8 mouse cellular contexts compared by ENCODE assay signal in genomic region chr9:8004370-8004991, GRCm38 (mm10). TPM values are rescaled to one million over a fixed set of nuclear protein-coding genes. Genes with fewer than 3 reads are reported as not detected.
A peak's percentile ranks its signal among the peaks of the same experiment; 100 is the strongest.
DNase-seq lines count a peak whose midpoint lies in the region; TF ChIP-seq lines count a peak whose summit lies in the region.

Gene Yap1 (minus strand): TSS chr9:8004596.

- H3K36me3 ChIP-seq in E14TG2a.4 (ENCODE audit: insufficient read depth, low read length): peaks cover 24% of the 10 kb centered on the region

- no peaks in the 10 kb centered on the region for H3K27me3 ChIP-seq in E14TG2a.4 (ENCODE audit: insufficient read depth, low read length)

- no peaks in the 10 kb centered on the region for H3K9me3 ChIP-seq in E14TG2a.4 (ENCODE audit: low read length)

- WGBS in lung, adult 2 months: 1% methylated on average over 77 of the region's 79 CpGs

- intact Hi-C loops in heart, postnatal 36 days (cut with DNase I): loop anchor here (2.0 to 5.0 kb wide), 6 partner anchors 42 to 822 kb away; partner anchors contain the start of genes Birc2, Cep126, Dcun1d5 and Dync2h1

- H3K4me1 ChIP-seq in E14TG2a.4 (replicated peaks; ENCODE audit: low read depth, low read length): peaks cover 62% of the 10 kb centered on the region
- H3K4me1 ChIP-seq in lung, adult 2 months (ENCODE audit: control insufficient read depth, insufficient read depth, low read length): peaks cover 4% of the 10 kb centered on the region

- peak; percentile 53; the same call in 1 of the 2 replicates for TF ChIP-seq POLR2A in lung, adult 2 months (IDR thresholded peaks at IDR 0.05; ENCODE audit: borderline replicate concordance, extremely low read depth, low read depth, low read length)

- no peak for TF ChIP-seq CTCF in E14TG2a.4 (conservative IDR thresholded peaks at IDR 0.05; ENCODE audit: low read length)
- TF ChIP-seq CTCF in lung, adult 2 months (IDR thresholded peaks at IDR 0.05; ENCODE audit: insufficient read depth, low read length): no peak

- peak within 1 kb of the TSS; percentile 85 for H3K4me3 ChIP-seq in E14TG2a.4 (replicated peaks; ENCODE audit: low read length)
- peak within 1 kb of the TSS; percentile 98 for H3K4me3 ChIP-seq in lung, adult 2 months (replicated peaks; ENCODE audit: extremely low read depth, low read depth, low read length)

- peak; percentile 12 to 53 for DNase-seq in cerebellum, adult 18-20 months
- DNase-seq in forelimb bud, embryonic 11.5 days (ENCODE audit: low read depth, low spot score): peak; percentile 93
- DNase-seq in heart, postnatal 36 days: peak; percentile 89 to 92
- DNase-seq in layer of hippocampus, adult 18-20 months (ENCODE audit: low spot score in 2 of 2): peak; percentile 59 to 73
- DNase-seq in lung, adult 2 months: peak; percentile 87
- DNase-seq in ovary, postnatal 10 days (ENCODE audit: low spot score): peak; percentile 78
- peak; percentile 69 for DNase-seq in thymus, postnatal 14 days

RNA-seq across cellular contexts. Expression of gene Yap1, which starts in this region (rescaled TPM):
- total RNA-seq in heart, postnatal 36 days (2021): 10 to 100 TPM; 63.1 to 64.9 TPM
- total RNA-seq in layer of hippocampus, adult 18-20 months (2021): 10 to 100 TPM; 16.9 to 20.7 TPM
- 59.4 and 76.6 TPM in 2 replicates for polyA plus RNA-seq in lung, adult 2 months (2012; rRNA removed)

Comparison
In these comparisons a context has a peak if more than half of its experiments do, and no peak if none do; other contexts are left out.
1. Peak in every context shown above with its lines: DNase-seq and H3K4me3 ChIP-seq.
2. DNase-seq: peak in every context shown above with its lines; median percentile 93 in forelimb bud, embryonic 11.5 days; 90 in heart, postnatal 36 days; 87 in lung, adult 2 months; 78 in ovary, postnatal 10 days; 69 in thymus, postnatal 14 days; 66 in layer of hippocampus, adult 18-20 months; 32 in cerebellum, adult 18-20 months.